Mouse (Mus musculus): ENCODE measurements at regions not wholly inside any gene's neighbourhood (a gene's known extent, or its start where the extent isn't known, plus 50 kb on each side); places are given as distances from the start of the nearest gene placed in this dataset.

DNA sequence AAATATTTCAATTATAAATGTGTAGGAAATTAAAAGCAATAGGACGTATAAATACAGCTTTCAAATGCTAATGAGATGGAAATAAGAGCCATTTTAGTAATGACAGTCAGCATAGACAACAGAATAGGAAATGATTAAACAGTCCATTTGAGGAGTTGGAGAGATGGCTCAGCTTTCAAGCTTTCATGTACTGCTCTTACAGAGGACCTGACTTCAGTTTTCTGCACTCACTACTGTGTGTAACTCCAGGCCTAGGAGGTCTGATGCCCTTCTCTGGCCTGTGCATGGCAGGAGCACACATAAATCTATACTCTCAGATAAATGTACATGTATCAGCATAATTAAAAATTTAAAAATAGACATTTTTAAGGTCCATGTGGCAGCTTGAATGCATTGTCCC is 643.1 kb downstream of the Fgf12 start:
- no peak for TF ChIP-seq HCFC1 (IDR thresholded peaks at IDR 0.05; ENCODE audit: borderline replicate concordance, insufficient read depth, low read length)
- TF ChIP-seq ZC3H11A (IDR thresholded peaks at IDR 0.05; ENCODE audit: borderline replicate concordance, low read depth, low read length): no peak
